Mouse (Mus musculus): ENCODE results near the gene Ren1.

DNA sequence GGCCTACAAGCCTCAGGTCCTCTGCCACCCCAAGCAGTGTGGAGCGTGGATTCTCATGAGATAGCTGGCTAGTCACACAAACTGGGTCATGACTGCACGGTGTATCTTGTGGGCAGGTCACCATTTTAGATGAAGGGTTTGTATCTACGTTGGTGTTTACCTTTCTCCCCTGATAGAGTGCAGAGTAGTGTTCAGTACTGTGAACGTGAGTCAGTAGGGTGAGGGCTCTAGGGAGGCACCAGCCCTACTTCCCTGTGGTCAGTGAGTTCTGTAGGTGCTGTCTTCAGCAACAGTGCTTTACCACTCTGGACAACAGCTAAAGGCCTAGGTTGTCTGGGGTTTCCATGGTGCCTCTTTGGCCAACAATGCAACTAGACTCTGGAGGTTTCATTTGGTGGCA is 53.7 kb downstream of the Ren1 start:
- no peak for TF ChIP-seq CTCF (IDR thresholded peaks at IDR 0.05; ENCODE audit: low read depth)
- TF ChIP-seq EP300 (IDR thresholded peaks at IDR 0.05; ENCODE audit: low read depth): no peak

Measured in heart, postnatal 0 days (tissue).